Mouse (Mus musculus) B cell, adult 2 months (primary cell): ENCODE measurements around the gene Hdhd3.
"Not testable (repeated sequence)": the region's sequence is repeated elsewhere in the genome, so short reads cannot be mapped to it uniquely, and the experiment has no call there.

Experiments
- DNase-seq, 2 experiments: peaks; one replicate each; pipeline ENCODE4 v3.0.0; 2022

The Hdhd3 gene

GRCm38 (mm10) chr4:62508839-62509238 is 5.6 kb upstream of the Hdhd3 start:
- no peak for DNase-seq

- DNase-seq = peak; percentile 34 to 41
These were observed 3.5 kb upstream of the Hdhd3 start for GRCm38 (mm10) chr4:62506798-62507197.

- DNase-seq = no peak
These were observed 2.7 kb upstream of the Hdhd3 start for GRCm38 (mm10) chr4:62505991-62506390.

- DNase-seq = no peak
These were observed 298 bp downstream of the Hdhd3 start for GRCm38 (mm10) chr4:62502969-62503368.

- peak; percentile 82 to 83 for DNase-seq
These were observed 1.1 kb downstream of the Hdhd3 start for GRCm38 (mm10) chr4:62501964-62502732.

GRCm38 (mm10) chr4:62501534-62501933 is 1.7 kb downstream of the Hdhd3 start:
- DNase-seq = no peak

GRCm38 (mm10) chr4:62500799-62501198 is 2.5 kb downstream of the Hdhd3 start:
- DNase-seq = no peak

- DNase-seq = no peak
These were observed 6.5 kb downstream of the Hdhd3 start for GRCm38 (mm10) chr4:62496815-62497214.

GRCm38 (mm10) chr4:62495946-62496345 is 7.3 kb downstream of the Hdhd3 start:
- DNase-seq = no peak

- no peak for DNase-seq
These were observed 9.0 kb downstream of the Hdhd3 start for GRCm38 (mm10) chr4:62494230-62494629.

GRCm38 (mm10) chr4:62492682-62493081 is 10.6 kb downstream of the Hdhd3 start:
- DNase-seq = no peak

GRCm38 (mm10) chr4:62487914-62488313 is 15.4 kb downstream of the Hdhd3 start:
- no peak for DNase-seq

GRCm38 (mm10) chr4:62487172-62487571 is 16.1 kb downstream of the Hdhd3 start:
- no peak for DNase-seq

- DNase-seq = no peak
These were observed 17.0 kb downstream of the Hdhd3 start for GRCm38 (mm10) chr4:62486162-62486696.

GRCm38 (mm10) chr4:62485450-62486161 is 17.7 kb downstream of the Hdhd3 start:
- no peak for DNase-seq

GRCm38 (mm10) chr4:62484928-62485327 is 18.3 kb downstream of the Hdhd3 start:
- DNase-seq = no peak

GRCm38 (mm10) chr4:62480709-62481605 is 22.3 kb downstream of the Hdhd3 start:
- peak; percentile 58 to 69 for DNase-seq

GRCm38 (mm10) chr4:62479937-62480708 is 23.1 kb downstream of the Hdhd3 start, which contains the start of gene Bspry:
Bspry (plus strand) TSS chr4:62480053.
- DNase-seq = peak; percentile 70 to 71

GRCm38 (mm10) chr4:62479593-62479936 is 23.7 kb downstream of the Hdhd3 start:
- not testable (repeated sequence) for DNase-seq

- no peak for DNase-seq
These were observed 25.6 kb downstream of the Hdhd3 start for GRCm38 (mm10) chr4:62477542-62478244.

- no peak for DNase-seq
These were observed 27.5 kb downstream of the Hdhd3 start for GRCm38 (mm10) chr4:62475793-62476192.
